Mouse (Mus musculus) lung, postnatal 25 days (tissue): ENCODE measurements around the gene Ankrd22.
"Not testable (repeated sequence)": the region's sequence is repeated elsewhere in the genome, so short reads cannot be mapped to it uniquely, and the experiment has no call there.

Source experiments
- DNase-seq: peaks from one replicate; pipeline ENCODE4 v3.0.0; 2022; ENCODE audit warnings: low spot score

Gene Ankrd22

GRCm38 (mm10) chr19:34165891-34166290 lies at the start of gene Ankrd22:
TSS of gene Ankrd22 (minus strand) at chr19:34166053.
- peak; percentile 63 for DNase-seq

GRCm38 (mm10) chr19:34214136-34214535 lies 48.3 kb upstream of the Ankrd22 start:
- no peak for DNase-seq

GRCm38 (mm10) chr19:34213251-34213645 lies 47.4 kb upstream of the Ankrd22 start:
- no peak for DNase-seq

GRCm38 (mm10) chr19:34212489-34213250 lies 46.8 kb upstream of the Ankrd22 start:
- peak; percentile 55 for DNase-seq

- DNase-seq: no peak
Measured at GRCm38 (mm10) chr19:34210841-34211240, 45.0 kb upstream of the Ankrd22 start.

GRCm38 (mm10) chr19:34209930-34210581 lies 44.2 kb upstream of the Ankrd22 start:
- no peak for DNase-seq

GRCm38 (mm10) chr19:34209031-34209430 lies 43.2 kb upstream of the Ankrd22 start:
- DNase-seq: no peak

- no peak for DNase-seq
Measured at GRCm38 (mm10) chr19:34206760-34207440, 41.0 kb upstream of the Ankrd22 start.

- not testable (repeated sequence) for DNase-seq
Measured at GRCm38 (mm10) chr19:34206128-34206527, 40.3 kb upstream of the Ankrd22 start.

GRCm38 (mm10) chr19:34202668-34203067 lies 36.8 kb upstream of the Ankrd22 start:
- DNase-seq: no peak

- DNase-seq: no peak
Measured at GRCm38 (mm10) chr19:34199488-34199887, 33.6 kb upstream of the Ankrd22 start.

- DNase-seq: no peak
Measured at GRCm38 (mm10) chr19:34198901-34199300, 33.0 kb upstream of the Ankrd22 start.

GRCm38 (mm10) chr19:34198066-34198465 lies 32.2 kb upstream of the Ankrd22 start:
- no peak for DNase-seq

GRCm38 (mm10) chr19:34195031-34195430 lies 29.2 kb upstream of the Ankrd22 start:
- no peak for DNase-seq

GRCm38 (mm10) chr19:34194132-34194745 lies 28.4 kb upstream of the Ankrd22 start:
- DNase-seq: no peak

- no peak for DNase-seq
Measured at GRCm38 (mm10) chr19:34193683-34194082, 27.8 kb upstream of the Ankrd22 start.

GRCm38 (mm10) chr19:34193149-34193548 lies 27.3 kb upstream of the Ankrd22 start:
- DNase-seq: no peak

- DNase-seq: peak; percentile 73
Measured at GRCm38 (mm10) chr19:34192008-34192963, 26.4 kb upstream of the Ankrd22 start, which contains the start of gene Stambpl1. TSS of gene Stambpl1 (plus strand) at chr19:34192229.

- no peak for DNase-seq
Measured at GRCm38 (mm10) chr19:34191645-34192007, 25.8 kb upstream of the Ankrd22 start.

GRCm38 (mm10) chr19:34186845-34187244 lies 21.0 kb upstream of the Ankrd22 start:
- no peak for DNase-seq

- no peak for DNase-seq
Measured at GRCm38 (mm10) chr19:34182490-34182889, 16.6 kb upstream of the Ankrd22 start.
